Mouse (Mus musculus): Measurements from ENCODE around the gene Smad3. TPM values are rescaled to one million over a fixed set of nuclear protein-coding genes. Genes with fewer than 3 reads are reported as not detected.

Smad3 gene
- total RNA-seq, 2 experiments from 2014 or later = 55.3 to 67.5 TPM

DNA sequence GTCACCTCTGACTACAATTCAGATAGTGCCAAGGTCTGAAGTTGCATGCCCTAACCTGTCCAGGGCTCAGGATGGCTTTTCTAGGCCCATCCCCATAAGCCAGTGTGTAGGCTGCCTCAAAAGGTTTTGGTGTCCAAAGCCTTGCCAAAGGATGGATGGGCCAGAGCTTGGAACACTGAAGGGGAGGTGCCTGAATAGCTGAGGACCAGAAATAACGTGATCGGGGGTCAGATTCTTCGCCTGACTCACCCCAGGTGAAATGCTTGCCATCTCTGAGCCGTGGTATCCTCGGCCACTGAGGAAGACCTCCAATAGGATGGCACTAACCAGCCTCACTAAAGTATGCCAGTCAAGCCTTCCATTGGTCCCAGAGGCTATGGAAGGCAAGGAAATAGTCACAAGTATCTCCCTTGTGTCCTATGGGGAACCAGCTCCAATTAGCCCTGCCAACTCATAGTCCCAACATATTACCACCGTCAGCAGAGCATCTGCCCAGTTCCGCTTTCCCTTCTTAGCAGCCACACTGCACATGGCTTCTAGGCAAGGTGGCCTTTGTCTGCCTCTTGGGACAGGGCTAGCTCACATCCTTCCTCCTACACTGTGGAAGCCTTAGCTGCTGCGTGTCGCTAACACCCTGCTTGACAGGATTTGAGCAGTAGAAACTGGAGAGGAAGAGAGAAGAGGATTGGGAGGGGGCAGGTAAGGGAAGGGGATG is 26.5 kb downstream of the Smad3 start:
- intact Hi-C loops (cut with DNase I) = no loop called here
- DNase-seq (ENCODE audit: low spot score in 2 of 2) = no peak

DNA sequence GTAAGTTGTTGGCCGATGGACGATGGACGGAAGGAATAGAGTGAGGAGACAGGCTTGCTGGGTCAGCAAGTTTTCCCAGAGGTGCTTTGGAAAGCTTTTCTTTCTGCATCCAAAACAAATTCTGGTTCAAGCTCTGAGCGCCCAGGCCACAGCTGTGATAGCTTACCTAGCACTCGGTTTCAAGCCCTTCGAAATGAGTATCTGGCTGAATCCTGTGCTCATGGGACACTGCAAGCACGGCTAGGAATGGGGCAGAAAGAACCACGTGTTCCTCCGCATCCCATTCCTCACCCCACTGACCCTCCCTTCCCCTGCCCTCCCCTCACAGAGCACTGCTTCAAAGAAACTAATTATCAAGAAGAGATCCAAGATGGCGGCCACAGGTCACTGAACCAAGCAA is 28.8 kb downstream of the Smad3 start:
- intact Hi-C loops (cut with DNase I) = no loop called here
- no peak for DNase-seq (ENCODE audit: low spot score in 2 of 2)

GRCm38 (mm10) chr9:63727070-63727469 is 30.7 kb downstream of the Smad3 start:
- no peak for DNase-seq (ENCODE audit: low spot score in 2 of 2)
- intact Hi-C loops (cut with DNase I) = no loop called here

GRCm38 (mm10) chr9:63726088-63727010 is 31.4 kb downstream of the Smad3 start:
- intact Hi-C loops (cut with DNase I) = no loop called here
- DNase-seq (ENCODE audit: low spot score in 2 of 2) = no peak

DNA sequence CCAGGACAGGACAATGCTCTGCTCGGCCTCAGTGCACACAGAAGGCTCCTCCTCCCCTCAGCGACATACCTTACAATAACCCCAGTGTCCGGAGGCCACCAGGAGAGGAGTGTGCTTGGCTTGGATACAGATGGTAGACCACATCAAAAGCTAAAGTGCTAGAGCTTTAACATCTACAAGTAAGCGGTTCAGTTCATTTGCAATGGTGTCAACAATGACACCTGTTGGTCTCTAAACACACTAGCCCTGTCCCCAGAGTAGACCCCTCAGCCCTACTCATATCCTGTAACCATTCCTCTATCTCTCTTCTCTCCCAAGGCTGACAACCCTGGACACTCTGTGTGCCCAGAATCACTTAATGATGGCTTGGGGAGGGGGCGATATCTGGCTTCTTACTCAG is 33.0 kb downstream of the Smad3 start:
- intact Hi-C loops (cut with DNase I) = no loop called here
- no peak for DNase-seq (ENCODE audit: low spot score in 2 of 2)

DNA sequence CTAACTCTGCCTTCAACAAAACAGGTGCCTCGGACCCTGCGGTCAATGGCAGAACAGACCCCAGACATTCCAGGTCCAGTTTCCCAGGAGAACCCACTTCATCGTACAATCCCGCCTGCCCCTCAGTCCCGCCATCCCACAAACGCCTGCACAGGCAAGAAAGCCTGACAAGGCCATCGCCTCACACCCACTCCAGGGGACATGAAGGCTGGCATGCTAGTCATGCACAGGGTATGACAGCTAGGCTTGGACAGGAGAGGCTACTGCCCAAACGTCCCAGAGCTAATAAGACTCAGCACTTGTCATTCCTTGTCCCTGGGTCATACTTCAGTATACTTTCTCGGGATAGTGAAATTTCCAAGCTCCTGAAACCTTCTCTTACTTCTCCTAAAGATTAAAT is 34.9 kb downstream of the Smad3 start:
- DNase-seq (ENCODE audit: low spot score in 2 of 2) = no peak
- intact Hi-C loops (cut with DNase I) = no loop called here

DNA sequence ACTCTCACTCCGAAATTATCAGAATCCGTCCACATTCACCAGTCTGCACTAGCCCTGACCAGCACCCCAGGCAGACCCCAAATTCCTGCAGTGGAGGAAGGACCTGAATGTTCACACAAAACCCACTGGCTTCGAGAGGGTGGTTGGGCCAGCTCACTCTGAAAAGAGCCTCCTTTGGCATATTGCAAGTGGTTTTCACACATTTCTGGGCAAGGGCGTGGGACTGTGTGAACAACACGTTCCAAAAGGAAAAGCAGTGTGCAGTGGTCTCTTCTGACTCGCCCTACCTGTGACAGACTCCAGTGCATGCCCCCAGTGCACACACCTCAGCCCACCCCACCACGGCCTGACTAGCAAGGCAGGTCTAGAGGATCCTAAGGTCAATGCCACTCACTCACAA is 35.4 kb downstream of the Smad3 start:
- DNase-seq (ENCODE audit: low spot score in 2 of 2) = peak in 1 of 2 experiments; percentile 72
- intact Hi-C loops (cut with DNase I) = no loop called here

GRCm38 (mm10) chr9:63721573-63722275 is 36.1 kb downstream of the Smad3 start:
- DNase-seq (ENCODE audit: low spot score in 2 of 2) = no peak
- intact Hi-C loops (cut with DNase I) = no loop called here

GRCm38 (mm10) chr9:63720715-63721114 is 37.1 kb downstream of the Smad3 start:
- intact Hi-C loops (cut with DNase I) = no loop called here
- DNase-seq (ENCODE audit: low spot score in 2 of 2) = no peak

DNA sequence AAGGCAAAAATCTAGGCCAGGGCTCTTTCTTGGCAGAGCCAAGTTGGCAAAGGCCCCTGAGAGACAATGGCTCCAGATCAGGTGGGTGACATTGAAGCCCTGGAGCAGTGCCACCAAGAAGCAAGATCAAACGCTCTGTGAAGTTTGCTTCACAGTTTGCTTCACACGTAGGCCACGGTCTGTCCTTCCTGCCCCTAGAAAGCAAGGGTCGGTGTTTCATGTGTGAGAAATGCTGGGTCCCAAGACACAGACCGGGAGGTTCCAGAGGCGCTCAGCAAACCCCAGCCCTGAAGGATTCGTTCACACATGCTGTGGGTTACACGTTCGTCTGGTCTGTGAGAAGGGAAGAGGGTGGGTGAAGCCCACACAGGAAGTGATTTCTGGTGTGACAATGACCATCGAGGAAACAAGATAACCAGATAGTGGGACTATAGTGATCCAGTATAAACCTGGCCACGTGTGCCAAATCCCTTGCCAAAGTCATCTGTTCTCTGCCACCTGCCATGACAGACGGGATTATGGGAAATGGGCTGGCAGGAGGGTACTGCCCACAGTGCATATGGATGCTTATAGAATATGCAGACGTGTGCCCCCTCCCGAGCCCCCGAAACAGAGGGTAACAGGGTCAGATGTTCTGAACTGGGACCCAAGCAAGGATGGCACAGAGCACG is 37.9 kb downstream of the Smad3 start:
- DNase-seq (ENCODE audit: low spot score in 2 of 2) = no peak
- intact Hi-C loops (cut with DNase I) = no loop called here

- intact Hi-C loops (cut with DNase I) = no loop called here
- DNase-seq (ENCODE audit: low spot score in 2 of 2) = peak in 1 of 2 experiments; percentile 66
These were observed 38.9 kb downstream of the Smad3 start for GRCm38 (mm10) chr9:63718735-63719358.

- intact Hi-C loops (cut with DNase I) = no loop called here
- DNase-seq (ENCODE audit: low spot score in 2 of 2) = no peak
These were observed 39.6 kb downstream of the Smad3 start for GRCm38 (mm10) chr9:63718170-63718569.

GRCm38 (mm10) chr9:63717474-63718005 is 40.3 kb downstream of the Smad3 start:
- intact Hi-C loops (cut with DNase I) = no loop called here
- no peak for DNase-seq (ENCODE audit: low spot score in 2 of 2)

GRCm38 (mm10) chr9:63716150-63717138 is 41.4 kb downstream of the Smad3 start:
- intact Hi-C loops (cut with DNase I) = no loop called here
- no peak for DNase-seq (ENCODE audit: low spot score in 2 of 2)

DNA sequence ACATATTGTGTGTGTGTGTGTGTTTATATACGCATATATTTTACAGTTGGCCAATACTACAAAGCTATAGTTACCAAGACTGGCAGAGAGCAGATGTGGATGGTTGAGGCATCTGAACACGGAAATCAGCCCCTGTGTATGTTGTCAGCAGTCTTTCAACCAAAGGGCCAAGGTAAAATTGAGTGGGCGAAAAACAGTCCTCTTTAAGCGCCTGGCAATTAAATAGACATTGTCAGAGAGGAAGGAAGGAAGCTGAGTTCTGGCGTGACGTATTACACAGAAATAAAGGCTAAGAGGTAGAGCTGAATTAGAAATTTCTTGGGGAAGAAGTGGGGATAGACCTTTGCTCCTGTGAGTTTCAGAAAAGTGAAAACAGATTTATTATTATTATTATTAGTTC is 43.2 kb downstream of the Smad3 start:
- no peak for DNase-seq (ENCODE audit: low spot score in 2 of 2)
- intact Hi-C loops (cut with DNase I) = no loop called here

DNA sequence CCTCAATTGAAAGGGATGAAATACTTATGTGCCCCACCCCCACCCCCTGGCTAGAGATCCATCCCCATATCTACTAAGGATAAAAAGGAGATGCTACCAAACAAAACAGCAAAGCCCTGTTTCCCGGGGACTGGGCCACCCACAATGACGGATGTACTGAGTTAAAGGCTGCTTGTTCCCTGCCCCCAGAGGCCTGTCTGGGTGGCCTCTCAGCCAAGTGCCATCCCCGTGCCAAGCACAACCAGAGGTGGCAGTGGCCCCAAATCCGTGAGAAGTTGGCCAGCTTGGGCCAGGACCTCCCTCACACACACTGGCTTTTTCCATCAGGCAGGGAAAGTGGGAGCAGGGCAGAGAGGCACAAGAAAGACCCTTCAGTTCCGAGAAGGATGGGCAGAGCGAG is 45.0 kb downstream of the Smad3 start:
- DNase-seq (ENCODE audit: low spot score in 2 of 2) = no peak
- intact Hi-C loops (cut with DNase I) = no loop called here

DNA sequence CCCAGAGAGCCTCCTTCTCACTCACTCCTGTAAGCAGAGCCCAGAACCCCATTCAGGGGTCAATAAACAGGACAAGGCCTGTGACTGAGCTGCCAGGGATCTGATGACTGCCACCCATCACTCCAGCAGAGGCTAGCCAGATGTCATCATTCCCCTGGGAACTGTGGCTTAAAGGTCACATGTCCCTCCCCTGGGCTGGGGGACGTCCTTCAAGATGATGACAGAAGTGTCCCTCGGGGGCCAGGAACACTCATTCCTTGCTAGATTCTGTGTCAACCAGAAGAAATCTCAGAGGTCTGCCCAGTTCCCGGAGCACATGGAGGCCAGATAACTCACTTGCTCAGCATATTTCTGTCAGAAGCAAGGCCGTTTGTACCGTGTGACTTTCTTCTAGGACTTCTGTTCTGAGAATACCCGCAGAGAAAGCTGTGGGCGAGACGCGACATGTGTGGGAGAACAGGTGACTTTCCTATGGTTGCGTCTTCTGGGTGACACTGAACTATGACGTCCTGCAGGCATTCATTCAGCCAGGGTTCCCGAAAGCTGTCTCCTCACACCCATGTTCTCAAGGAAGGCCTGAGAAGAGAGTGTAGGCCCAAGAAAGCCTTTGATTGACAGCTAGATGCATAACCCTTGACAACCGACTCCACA is 46.1 kb downstream of the Smad3 start:
- DNase-seq (ENCODE audit: low spot score in 2 of 2) = no peak
- intact Hi-C loops (cut with DNase I) = no loop called here

DNA sequence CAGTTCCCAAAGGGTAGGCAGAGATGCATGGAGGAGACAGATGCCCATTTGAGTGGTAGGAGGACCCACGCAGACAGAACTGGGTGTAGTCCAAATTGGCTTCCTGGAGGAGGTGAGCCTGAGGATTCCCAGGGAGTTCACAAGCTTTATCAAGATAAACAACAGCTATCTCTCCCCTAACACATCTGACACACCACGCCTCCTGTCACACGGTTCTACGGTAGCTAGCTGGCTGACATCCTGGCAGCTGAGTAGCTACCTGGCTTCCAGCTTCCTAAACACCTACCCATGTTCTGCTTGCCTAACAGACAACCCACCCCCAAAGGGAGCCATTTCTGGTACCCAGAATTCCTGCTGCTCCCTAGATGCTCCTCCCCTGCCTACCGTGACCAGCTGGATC is 47.9 kb downstream of the Smad3 start:
- no peak for DNase-seq (ENCODE audit: low spot score in 2 of 2)
- intact Hi-C loops (cut with DNase I) = no loop called here

All from left cerebral cortex, postnatal 25 days (tissue).